Mouse (Mus musculus) hindbrain, embryonic 14.5 days (tissue): ENCODE measurements at regions not wholly inside any gene's neighbourhood (a gene's known extent, or its start where the extent isn't known, plus 50 kb on each side); places are given as distances from the start of the nearest gene placed in this dataset.

Experiments
- ATAC-seq: fragments of 200-750 bp; cut with Nextera tagmentation; 2 replicates; pipeline ENCODE4 v1.8.0; 2017; ENCODE audit warnings: moderate number of reproducible peaks, mild to moderate bottlenecking, moderate TSS enrichment, moderate library complexity; ENCODE audit not compliant: low FRiP score
- DNase-seq: peaks from one replicate; pipeline ENCODE4 v3.0.0-alpha.2; 2015; ENCODE audit warnings: low spot score
- H3K27ac ChIP-seq: fragments of 300-500 bp; sonication (generic); 2 replicates; pipeline ENCODE4 v1.5.1; 2014; ENCODE audit warnings: mild to moderate bottlenecking, moderate library complexity
- H3K27me3 ChIP-seq: fragments of 300-500 bp; sonication (generic); 2 replicates; pipeline ENCODE4 v1.6.1; 2014; ENCODE audit warnings: mild to moderate bottlenecking, low read length, mixed read lengths; ENCODE audit not compliant: control insufficient read depth, insufficient read depth
- H3K36me3 ChIP-seq: fragments of 300-500 bp; sonication (generic); replicated peaks from 2 replicates; pipeline ENCODE4 v1.6.1; 2014; ENCODE audit not compliant: control insufficient read depth, insufficient read depth
- H3K4me1 ChIP-seq: fragments of 300-500 bp; sonication (generic); replicated peaks from 2 replicates; pipeline ENCODE4 v1.6.1; 2014; ENCODE audit warnings: antibody characterized with exemption, low read length, mixed read lengths; ENCODE audit not compliant: control insufficient read depth, insufficient read depth
- H3K4me2 ChIP-seq: fragments of 300-500 bp; sonication (generic); replicated peaks from 2 replicates; pipeline ENCODE4 v1.6.1; 2014; ENCODE audit warnings: mild to moderate bottlenecking, moderate library complexity
- H3K4me3 ChIP-seq: fragments of 300-500 bp; sonication (generic); replicated peaks from 2 replicates; pipeline ENCODE4 v1.5.1; 2014; ENCODE audit warnings: mild to moderate bottlenecking, low read length
- H3K9ac ChIP-seq: fragments of 300-500 bp; sonication (generic); 2 replicates; pipeline ENCODE4 v1.6.1; 2014
- H3K9me3 ChIP-seq: fragments of 300-500 bp; sonication (generic); 2 replicates; pipeline ENCODE4 v1.6.1; 2016; ENCODE audit warnings: low read length; ENCODE audit not compliant: control insufficient read depth
- WGBS: fragments of 180-500 bp; shearing (Covaris S2); extraction: QIAGEN DNeasy Blood & Tissue Kit; methylation state at CpG from one replicate; pipeline ENCODE4 v1.1.7; 2014; 5-methylcytosine and 5-hydroxymethylcytosine counted together

GRCm38 (mm10) chr6:53765302-53765701, 55.3 kb downstream of the Tril start:
- H3K27me3 ChIP-seq: no peaks in the 10 kb centered on the region
- H3K9ac ChIP-seq: no peak overlapping the region
- H3K4me2 ChIP-seq: no peak overlapping the region
- no peaks in the 10 kb centered on the region for H3K36me3 ChIP-seq
- H3K9me3 ChIP-seq: no peaks in the 10 kb centered on the region
- no peak for ATAC-seq
- DNase-seq: no peak
- H3K4me3 ChIP-seq: no peak overlapping the region
- H3K27ac ChIP-seq: no peak overlapping the region
- 71% methylated on average over 5 of the region's 5 CpGs for WGBS
- peaks cover 11% of the 10 kb centered on the region for H3K4me1 ChIP-seq

- Histone ChIP-seq H3K9me3 (peaks cover 10% of the 10 kb centered on the region; the same call in 1 of the 2 replicates), H3K27ac (no peak overlapping the region), H3K27me3 (no peaks in the 10 kb centered on the region), H3K4me2 (no peak overlapping the region), H3K9ac (no peak overlapping the region), H3K4me1 (peaks cover 12% of the 10 kb centered on the region), H3K4me3 (no peak overlapping the region), H3K36me3 (no peaks in the 10 kb centered on the region)
- ATAC-seq (no peak), DNase-seq (no peak)
- WGBS: 79% methylated on average over 9 of the region's 9 CpGs
These were observed 58.0 kb downstream of the Tril start for GRCm38 (mm10) chr6:53762586-53762985.

- no peaks in the 10 kb centered on the region for H3K36me3 ChIP-seq
- no peak overlapping the region for H3K9ac ChIP-seq
- H3K4me3 ChIP-seq: no peak overlapping the region
- DNase-seq (peak; percentile 50), ATAC-seq (no peak)
- H3K27me3 ChIP-seq: no peaks in the 10 kb centered on the region
- H3K9me3 ChIP-seq: peaks cover 12% of the 10 kb centered on the region; the same call in 1 of the 2 replicates
- H3K4me2 ChIP-seq: no peak overlapping the region
- peak overlapping the region; percentile 27; the same call in 1 of the 2 replicates for H3K27ac ChIP-seq
- WGBS: 6% methylated on average over 6 of the region's 6 CpGs
- peaks cover 12% of the 10 kb centered on the region for H3K4me1 ChIP-seq
These were observed 60.0 kb downstream of the Tril start for GRCm38 (mm10) chr6:53760651-53761058.

GRCm38 (mm10) chr6:53759686-53760306, 60.8 kb downstream of the Tril start:
- Histone ChIP-seq H3K27me3 (no peaks in the 10 kb centered on the region), H3K36me3 (no peaks in the 10 kb centered on the region), H3K27ac (no peak overlapping the region), H3K9me3 (peaks cover 12% of the 10 kb centered on the region; the same call in 1 of the 2 replicates), H3K4me1 (peaks cover 12% of the 10 kb centered on the region), H3K9ac (no peak overlapping the region), H3K4me3 (no peak overlapping the region), H3K4me2 (no peak overlapping the region)
- no peak for DNase-seq
- ATAC-seq: no peak
- WGBS: 36% methylated on average over 3 of the region's 3 CpGs

GRCm38 (mm10) chr6:53754366-53754765, 66.3 kb downstream of the Tril start:
- Histone ChIP-seq H3K4me3 (no peak overlapping the region), H3K4me1 (no peaks in the 10 kb centered on the region), H3K9ac (no peak overlapping the region), H3K27me3 (no peaks in the 10 kb centered on the region), H3K4me2 (no peak overlapping the region), H3K9me3 (peaks cover 12% of the 10 kb centered on the region; the same call in 1 of the 2 replicates), H3K36me3 (no peaks in the 10 kb centered on the region), H3K27ac (no peak overlapping the region)
- DNase-seq (no peak), ATAC-seq (no peak)
- WGBS: 88% methylated on average over 3 of the region's 3 CpGs

- no peak overlapping the region for H3K9ac ChIP-seq
- 91% methylated on average over 6 of the region's 6 CpGs for WGBS
- H3K4me2 ChIP-seq: no peak overlapping the region
- no peak overlapping the region for H3K27ac ChIP-seq
- DNase-seq: no peak
- H3K36me3 ChIP-seq: no peaks in the 10 kb centered on the region
- no peaks in the 10 kb centered on the region for H3K4me1 ChIP-seq
- no peaks in the 10 kb centered on the region for H3K27me3 ChIP-seq
- ATAC-seq: no peak
- no peaks in the 10 kb centered on the region for H3K9me3 ChIP-seq
- H3K4me3 ChIP-seq: no peak overlapping the region
These were observed 70.1 kb downstream of the Tril start for GRCm38 (mm10) chr6:53750539-53750938.
